Mouse (Mus musculus) kidney, adult 2 months (tissue): ENCODE results near the gene Thoc6.

ENCODE experiments used
- CTCF ChIP-seq: fragments of 200-500 bp; conservative IDR thresholded peaks from 2 replicates; pipeline ENCODE4 v1.5.1; 2011; ENCODE audit warnings: low read depth, mild to moderate bottlenecking, control low read depth, low read length, moderate library complexity, mixed read lengths; ENCODE audit not compliant: insufficient read depth, insufficient read length
- POLR2A ChIP-seq: fragments of 200-500 bp; IDR thresholded peaks from one replicate; pipeline ENCODE4 v1.6.1; 2011; ENCODE audit warnings: low read depth, low read length, control low read depth

DNA sequence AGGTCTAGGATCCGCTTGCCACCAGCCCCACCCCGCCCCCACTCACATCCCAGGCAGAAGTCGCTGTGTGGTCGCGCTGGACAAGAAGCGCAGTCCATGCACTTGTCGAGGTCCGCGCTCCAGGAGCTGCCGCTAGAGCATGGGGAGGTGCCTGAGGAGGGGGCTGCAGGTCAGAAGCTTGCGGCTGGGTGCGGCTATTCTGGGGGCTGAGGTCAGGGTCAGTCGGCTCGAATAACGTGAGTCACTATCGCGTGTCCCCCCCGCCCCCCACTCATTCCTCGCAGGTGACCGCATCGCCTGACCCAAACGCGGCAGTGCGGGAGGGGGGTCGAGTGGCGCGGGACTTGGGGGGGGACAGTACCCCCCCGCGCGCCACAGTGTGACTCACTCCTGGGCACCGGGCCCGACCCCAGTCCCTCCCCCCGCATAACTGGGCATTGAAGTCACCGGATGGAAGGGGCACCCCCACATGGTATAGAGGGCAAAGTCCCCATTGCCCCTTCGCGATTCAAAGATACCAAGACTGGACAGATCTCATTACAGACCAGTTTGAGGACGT lies 2.9 kb upstream of the Thoc6 start:
- TF ChIP-seq CTCF (no peak), POLR2A (no peak)
